Mouse (Mus musculus) layer of hippocampus, adult 18-20 months (tissue): ENCODE results near the gene Fam184a. TPM values are rescaled to one million over a fixed set of nuclear protein-coding genes. Genes with fewer than 3 reads are reported as not detected.

Experiments
- DNase-seq, 2 experiments: peaks; one replicate each; pipeline ENCODE4 v3.0.0; 2022; ENCODE audit warnings: low spot score in 2 of 2
- long read RNA-seq: library from polyadenylated mRNA; stranded (forward); transcript quantifications from one replicate; pipeline ENCODE4 v2.0.0, GENCODE M21; 2021
- total RNA-seq, 2 experiments: library from RNA; stranded (reverse); gene quantifications; 2 replicates each; pipeline ENCODE4 v1.2.3; 2021

Fam184a gene
- 10 to 100 TPM; 23.4 to 24.6 TPM for total RNA-seq
- long read RNA-seq, partial matches to known transcripts = 1 of 13 reads
- long read RNA-seq, other reads (novel, unspliced or antisense) = 12 of 13 reads

DNA sequence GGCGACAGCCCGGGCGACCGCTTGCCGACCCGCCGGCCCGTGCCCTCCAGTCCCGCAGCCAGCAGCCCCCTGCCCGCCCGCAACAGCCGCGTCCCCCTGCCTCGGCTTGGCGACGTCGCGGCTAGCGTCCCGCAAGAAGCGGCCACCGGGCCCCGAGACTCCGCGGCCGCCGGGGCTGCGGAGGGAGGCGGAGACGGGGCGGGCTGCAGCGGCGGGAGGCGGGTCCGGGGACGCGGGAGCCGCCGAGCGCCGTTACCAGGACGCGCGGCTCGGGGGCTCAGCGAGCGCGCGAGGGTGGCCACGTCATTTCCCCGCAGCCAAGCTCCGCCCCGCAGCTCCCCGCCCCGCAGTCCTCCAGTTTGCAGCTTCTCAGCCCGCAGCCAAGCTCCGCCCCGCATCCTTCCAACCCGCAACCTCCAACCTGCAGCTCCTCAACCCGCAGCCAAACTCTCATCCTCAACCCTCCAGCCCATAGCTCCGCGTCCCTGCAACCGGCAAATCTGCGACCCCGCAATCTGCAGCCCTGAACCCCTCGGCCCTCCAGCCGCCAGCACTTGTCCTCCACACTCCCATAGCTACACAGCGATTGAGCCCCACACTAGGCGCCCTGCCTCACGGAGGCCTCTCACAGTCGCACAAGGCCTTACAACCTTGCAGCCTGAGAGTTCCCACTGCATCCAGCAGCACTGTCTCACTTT lies at the start of gene Fam184a:
Gene Fam184a (minus strand): TSS at position 169 of the 698 bp plus-strand sequence.
- peak; percentile 89 to 91 for DNase-seq

DNA sequence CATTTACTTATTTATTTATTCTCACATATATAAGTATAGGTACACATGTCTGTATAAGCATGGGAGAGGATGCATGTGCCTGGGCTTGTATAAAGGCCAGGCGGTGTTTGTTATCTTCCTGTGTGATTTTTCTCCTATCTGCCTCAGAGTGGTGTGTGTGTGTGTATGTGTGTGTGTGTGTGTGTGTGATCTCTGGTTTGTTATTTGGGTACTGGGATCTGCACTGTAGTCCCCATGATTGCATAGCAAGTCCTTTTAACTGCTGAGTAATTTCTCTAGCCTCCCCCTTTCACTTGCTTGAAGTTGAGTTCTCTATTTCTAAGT lies 45.3 kb upstream of the Fam184a start:
- DNase-seq = no peak

DNA sequence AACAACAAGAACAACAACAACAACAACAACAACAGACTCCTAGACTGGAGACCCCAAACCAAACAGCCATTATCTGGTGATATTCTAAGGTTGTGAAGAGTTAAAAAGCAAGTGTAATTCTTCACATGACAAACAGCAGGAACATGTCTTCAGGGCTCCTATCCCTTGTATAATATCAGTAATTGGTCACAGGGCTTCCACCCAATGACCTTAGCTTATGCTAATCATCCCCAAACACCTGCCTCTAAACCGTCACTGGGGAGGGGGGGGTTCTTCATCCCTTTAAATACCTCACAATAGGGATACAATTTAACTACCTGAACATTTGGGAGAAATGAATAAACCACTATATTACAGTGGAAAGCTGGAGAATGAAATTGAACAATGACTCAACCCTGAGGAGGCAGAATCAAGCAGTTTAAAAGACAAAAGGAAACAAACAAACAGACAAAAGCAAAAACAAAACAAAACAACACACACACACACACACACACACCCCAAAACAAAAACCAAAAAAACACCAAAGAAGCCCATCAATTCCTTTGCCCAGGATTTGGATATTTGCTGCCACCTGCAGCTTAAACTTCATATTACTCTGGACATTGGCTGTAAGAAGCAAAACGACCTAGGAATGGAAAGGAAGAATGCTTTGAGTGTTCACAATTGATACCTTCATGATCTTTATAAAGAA lies 44.8 kb upstream of the Fam184a start:
- DNase-seq = peak; percentile 7 to 76

DNA sequence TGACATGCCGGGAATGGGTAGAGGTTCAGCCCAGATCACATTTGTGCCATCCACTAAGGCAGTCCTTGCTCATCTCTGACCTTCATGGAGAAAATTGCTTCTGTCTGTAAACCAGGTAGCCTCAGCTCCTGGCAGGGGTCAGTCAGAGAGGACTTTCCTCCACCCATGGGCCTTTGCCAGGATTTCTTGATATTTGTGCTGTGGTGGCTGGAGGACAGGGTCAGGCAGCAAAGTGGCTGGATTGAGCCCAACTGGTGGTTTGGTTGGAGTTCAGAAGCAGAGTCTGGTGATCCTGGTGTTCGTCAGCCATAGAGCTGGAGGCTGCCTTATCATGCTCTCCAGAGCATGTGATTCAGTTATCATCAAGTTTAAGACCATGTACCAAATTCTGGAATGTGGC lies 40.4 kb upstream of the Fam184a start:
- DNase-seq = no peak

DNA sequence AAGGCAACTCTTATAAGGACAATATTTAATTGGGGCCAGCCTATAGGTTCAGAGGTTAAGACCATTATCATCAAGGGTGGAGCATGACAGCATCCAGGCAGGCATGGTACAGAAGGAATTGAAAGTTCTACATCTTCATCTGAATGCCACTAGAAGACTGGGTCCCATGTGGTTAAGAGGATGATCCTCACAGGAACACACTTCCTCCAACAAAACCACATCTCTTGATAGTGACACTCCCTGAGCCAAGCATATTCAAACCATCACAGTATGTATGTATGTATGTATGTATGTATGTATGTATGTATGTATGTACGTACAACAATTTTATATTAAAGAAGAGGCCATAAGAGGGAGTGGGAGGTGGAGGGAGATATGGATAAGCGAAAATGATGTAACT lies 25.7 kb upstream of the Fam184a start:
- no peak for DNase-seq

DNA sequence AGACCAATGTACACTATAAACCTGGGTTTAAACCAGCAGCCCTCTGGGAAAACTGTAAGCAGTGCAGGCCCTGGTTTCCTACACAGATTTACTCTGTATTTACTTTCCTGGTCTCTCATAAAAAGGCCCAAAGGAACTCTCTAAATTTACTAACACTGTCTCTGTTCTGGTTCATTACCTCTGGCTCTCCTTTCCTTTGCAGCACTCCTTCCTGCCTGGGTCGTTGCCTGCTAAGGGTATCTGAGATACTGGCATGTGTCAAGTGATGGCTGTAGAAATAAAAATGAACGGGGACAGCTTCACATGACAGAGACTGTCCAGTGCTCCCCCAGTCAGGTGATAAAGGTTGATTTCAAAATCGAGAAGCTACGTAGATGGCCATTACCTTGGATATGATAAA lies 21.8 kb upstream of the Fam184a start:
- DNase-seq = no peak

DNA sequence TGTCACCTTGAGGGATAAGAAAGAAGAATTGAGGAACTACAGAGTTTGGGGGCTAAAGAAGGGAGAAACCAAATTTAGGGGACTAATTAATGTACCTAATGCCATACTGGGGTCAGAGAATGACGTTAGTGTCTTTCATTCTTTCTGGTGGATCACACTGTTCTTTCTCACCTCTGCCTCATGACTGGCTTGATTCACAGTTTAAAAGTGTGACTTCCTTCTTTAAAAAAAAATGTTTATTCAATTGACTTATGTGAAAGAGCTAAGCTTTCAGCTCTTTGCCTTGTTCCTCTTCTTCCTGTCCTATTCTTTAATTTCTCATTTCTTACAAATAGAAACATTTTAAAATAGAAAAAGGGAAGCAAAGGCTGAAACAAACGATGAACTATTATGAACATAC lies 20.6 kb upstream of the Fam184a start:
- no peak for DNase-seq

DNA sequence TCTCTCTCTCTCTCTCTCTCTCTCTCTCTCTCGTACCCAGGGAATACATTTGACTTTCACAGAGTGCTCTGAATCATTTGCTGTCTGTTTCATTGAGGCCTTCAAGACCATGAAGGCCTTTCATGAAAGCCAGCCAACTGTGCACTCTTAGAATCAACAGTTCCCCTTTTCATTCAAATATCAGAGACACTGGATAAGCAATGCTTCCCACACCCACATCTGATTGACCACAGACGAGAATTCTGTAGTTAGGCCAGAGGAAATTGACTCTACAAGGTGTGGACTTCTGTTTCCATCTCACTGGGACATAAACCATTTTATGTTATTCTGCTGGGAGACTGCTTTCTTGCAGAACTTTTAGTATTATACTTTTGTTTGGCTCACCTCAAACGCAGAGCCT lies 17.8 kb upstream of the Fam184a start:
- DNase-seq = no peak

DNA sequence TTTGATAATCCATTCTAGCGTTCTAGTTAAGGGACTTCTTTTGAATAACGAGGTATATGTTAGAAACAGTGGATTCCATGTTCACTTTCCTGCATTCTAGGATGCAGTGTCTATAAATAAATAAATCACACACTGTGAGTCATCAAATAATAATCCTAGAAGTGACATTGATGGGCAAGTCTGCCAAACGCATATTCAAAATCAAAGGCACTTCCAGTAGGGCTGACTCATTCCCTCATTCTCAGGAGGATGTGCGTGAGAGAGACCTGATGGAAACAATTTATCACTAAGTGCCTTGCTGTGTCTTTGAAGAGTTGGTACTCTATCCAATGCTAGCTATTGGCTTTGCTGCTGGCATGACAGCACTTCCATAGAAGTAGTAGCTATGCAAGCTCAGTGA lies 14.5 kb upstream of the Fam184a start:
- DNase-seq = no peak

DNA sequence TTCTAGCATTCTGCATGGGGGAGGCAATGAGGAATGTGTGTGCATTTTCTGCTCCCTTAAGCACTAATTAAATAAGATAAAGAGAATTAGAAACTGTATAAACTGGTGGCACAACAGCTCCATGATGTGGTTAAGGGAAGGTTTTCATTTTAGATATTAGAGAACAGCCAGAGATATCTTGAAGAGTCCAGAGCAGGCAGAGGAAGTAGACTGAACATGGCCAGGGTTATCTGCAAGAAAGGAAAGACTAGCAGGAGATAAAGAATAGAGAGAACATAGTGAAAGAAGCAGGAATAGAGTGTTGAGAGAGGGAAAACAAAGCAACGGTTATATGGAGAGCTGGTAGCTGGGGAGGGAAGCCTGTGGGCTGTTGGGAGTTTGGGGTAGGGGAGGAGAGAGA lies 1.8 kb upstream of the Fam184a start:
- no peak for DNase-seq

DNA sequence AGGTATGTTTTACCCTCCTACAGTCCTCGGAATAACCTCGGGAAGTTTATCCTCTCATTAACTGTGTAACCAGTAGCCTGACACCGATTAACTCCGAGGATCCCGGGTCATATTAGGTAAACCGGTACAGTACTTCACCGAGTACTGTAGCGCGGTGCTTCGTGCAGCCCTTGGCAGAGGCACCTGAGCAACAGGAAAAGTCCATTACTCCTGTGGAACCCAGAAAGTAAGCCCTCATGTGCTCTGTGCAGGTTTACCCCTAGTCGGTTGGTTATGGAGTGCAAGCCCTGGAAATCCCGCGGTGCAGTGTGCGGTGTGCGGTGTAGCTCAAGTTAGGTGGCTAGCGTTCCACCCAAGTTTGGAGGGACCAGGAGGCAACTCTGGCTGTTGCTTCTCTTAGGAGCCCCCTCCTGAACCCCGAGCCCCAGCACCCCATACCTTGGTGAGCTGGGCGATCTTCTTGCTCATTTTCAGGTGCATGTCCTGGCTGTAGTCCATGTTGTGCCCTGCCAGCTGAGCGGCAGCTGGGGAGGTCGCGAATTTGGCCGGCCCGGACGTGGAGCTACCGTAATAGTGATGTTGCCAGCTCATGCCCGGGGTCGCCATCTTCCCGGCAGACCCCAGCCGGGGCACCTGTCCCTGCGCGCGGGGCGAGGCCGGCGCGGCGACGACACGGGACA lies 508 bp downstream of the Fam184a start:
- peak in 1 of 2 experiments; percentile 27 for DNase-seq

DNA sequence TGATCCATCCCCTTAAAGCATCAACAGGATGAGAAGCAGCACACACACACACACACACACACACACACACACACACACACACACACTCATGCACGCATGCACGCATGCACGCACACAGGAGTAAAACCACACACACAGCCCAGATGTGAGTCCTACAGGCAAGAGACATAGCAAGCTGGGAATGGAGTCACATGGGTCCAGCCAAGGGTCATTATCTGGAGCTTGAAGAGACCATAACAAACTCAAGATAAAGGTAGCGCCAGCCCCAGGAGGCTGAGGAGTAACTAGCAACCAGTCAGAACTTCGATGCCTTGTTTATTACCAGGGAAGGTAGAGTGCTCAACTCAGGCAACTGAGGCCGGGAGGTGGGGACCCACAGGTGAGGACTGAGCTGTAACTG lies 4.9 kb downstream of the Fam184a start:
- no peak for DNase-seq

DNA sequence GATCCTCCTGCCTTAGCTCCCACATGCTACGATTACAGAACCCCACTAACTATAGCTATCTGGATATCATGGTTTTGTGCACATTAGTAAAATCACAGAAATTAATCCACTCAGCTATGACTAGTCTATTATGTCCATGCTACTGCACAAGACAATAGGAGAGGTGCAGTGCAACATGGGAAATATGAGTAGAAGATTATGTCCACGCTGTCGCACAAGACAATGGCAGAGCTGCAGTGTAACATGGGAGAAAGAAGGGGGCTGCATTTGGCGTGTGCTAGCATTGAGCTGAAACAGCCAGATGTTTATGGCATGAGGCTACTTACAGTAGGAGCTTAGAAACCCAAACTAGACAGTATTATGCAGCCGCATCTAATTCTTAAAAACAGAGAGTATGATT lies 8.0 kb downstream of the Fam184a start:
- no peak for DNase-seq

DNA sequence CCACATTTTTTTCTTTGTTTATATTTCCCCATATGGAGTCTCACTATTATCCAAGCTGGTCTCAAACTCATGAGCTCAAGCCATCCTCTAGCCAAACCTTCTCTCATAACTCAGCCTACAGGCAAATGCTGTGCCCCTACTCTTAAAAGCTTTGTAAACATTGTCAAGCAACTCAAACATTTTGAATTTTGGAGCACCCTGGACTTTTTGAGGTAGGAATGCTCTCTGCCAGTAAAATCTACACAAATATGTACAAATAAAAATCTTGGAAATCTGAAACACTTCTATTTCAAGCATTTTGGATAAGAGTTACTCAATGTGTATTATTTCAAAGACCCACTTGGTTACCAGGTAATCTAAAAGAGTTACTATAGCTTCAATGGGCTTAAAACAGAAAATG lies 10.9 kb downstream of the Fam184a start:
- DNase-seq = no peak

DNA sequence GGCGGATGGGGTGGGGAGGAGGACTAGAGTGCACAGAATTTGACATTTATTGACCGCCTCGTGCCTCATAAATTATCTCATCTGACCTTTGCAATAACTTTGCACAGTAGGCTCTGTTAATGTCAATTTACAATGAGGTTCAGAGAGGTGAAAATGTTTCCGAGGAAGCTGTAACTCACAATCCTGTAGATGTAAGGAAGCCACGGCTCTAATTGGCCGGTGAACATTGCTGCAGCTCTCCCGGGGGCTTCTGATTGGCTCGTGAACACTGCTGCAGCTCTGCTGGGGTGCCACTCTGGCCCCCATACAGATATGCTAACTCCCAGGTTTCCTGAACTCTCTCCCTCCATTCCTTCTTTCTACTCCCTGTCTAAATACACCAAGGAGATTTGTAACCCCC lies 12.1 kb downstream of the Fam184a start:
- DNase-seq = no peak

DNA sequence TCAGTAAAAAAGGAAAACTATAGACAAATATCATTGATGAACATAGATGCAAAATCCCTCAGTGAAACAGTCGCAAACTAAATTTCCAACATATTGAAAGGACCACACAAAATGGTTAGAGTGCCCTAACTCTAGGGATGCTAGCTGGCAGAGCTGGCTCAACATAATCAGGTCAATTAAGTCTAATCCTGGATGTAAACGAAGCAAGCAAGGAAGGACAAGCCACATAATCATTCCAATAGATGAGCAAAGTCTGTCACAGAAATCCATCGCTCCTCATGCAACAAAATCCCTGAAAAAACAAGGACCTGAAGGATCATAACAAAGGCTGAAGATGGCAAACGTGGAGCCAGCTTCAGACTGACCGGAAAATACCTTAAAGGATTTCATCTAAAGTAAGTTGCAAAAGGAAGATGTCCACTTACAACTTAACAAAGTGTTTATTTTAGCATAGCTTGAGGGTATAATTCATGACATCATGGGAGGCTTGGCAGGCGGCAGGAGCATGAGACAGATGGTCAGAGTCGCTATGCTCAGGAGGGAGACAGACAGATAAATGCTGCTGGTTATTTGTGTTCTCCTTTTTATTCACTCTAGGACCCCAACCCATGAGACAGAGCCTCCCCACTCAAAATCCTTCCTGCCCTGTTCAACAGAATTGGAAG lies 15.6 kb downstream of the Fam184a start:
- peak in 1 of 2 experiments; percentile 41 for DNase-seq

DNA sequence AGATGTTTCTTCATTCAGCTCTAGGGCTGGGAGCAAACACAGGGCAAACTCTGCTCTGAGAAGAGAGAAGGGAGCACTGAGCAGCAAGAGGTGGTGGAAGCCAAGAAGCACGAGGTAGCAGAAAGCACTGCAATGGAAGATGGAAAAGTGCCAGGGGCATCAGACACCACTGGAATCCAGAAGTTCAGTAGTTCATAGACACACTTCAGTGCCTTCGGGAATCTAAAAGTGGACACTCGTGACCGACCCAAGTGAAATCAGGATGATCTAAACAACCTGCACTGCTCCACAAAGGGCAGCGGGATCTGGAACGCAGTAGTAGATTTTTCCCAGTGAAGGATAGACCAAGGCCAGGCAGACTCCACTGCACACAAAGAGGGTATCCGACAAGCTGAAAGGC lies 18.6 kb downstream of the Fam184a start:
- DNase-seq = no peak

DNA sequence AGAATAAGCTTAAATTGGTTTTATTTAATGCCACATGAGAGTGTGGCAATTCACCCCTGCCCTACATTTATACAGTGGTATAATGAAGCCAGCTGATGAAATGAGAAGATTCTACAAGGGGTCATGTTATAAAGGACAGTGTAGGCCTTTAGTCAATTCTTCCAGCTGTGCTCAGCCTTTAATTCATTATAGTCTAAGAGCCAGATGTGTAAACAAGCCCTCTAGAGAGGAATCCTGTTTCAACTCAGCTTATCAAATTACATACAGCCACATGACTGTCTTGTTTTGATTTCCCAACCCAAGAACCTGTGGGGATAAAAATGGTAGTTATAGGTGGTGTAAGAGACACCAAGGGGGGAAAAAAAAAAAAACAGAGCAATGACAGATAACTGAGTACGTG lies 22.0 kb downstream of the Fam184a start:
- no peak for DNase-seq

DNA sequence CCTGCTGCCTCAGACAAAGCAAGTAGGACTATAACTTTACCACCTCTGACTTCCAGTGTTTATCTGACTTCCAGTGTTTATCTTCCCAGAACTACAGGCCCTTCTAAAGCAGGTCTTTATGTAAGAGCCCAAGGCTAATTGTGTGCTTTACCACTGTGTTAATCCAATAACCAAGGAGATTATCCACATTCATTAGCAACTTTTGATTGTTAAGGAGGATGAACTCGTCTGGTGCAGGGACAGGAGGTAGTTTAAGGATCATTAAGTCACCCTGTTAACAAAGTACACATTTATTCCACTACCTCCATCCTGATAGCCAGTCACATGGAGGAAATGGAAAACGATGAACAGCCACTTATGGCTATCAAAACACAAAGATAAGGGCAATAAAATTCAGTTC lies 25.6 kb downstream of the Fam184a start:
- DNase-seq = no peak

DNA sequence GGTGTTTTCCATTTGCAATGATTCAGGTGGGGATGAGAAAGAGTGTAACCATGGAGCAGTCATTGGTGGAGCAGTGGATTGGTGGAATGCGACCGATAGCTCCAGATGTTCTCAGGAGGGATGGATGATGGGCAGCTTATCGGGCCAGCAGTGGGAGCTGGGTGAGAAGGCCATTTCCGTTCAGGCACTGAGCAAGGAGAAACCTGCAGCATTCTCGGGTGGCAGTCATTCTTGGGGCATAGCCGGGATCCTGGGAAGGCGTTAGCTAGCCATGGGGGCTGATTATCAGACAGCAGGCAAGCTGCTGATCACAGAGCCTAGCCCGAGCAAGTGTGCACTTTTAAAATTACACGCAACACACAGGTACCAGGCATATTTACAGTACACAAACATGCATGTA lies 46.4 kb downstream of the Fam184a start:
- no peak for DNase-seq

DNA sequence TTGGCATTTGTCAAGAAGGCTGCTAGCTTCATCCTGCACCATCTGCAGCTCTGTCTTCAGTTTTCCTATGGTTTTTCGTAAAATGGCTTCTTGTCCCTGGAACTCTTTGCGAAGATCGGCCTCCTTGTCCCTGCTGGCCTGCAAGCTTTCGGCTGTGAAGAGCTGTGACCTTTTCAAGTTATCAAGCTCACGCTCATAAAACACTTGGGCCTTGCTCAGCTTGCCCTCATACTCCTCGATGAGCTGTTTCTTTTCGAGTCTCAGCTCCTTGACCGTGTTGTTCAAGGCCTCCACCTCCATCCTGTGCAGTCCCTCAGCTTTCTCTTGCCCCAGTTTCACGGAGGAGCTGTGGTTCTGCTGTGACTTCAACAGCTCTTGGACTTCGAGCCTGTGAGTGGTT lies 52.4 kb downstream of the Fam184a start:
- DNase-seq = no peak

DNA sequence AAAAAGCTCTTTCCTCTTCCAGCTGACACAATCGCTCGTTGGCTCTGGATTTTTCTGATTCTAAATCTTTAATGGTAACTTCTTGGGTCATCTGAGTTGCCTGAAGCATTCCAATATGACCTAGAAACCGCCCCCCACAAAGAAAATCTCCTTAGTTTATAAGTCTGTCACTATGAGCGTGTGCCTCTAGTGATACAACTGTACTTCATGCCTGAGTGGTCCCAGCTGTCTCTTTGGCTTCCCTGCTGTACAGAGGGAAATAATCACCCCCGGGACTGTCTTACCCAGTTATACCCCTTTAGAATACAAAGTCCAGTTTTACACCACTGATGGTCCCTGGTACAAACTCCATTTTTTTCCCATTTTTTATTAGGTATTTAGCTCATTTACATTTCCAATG lies 56.2 kb downstream of the Fam184a start:
- no peak for DNase-seq
